Mouse (Mus musculus): ENCODE results near the gene Plxnd1. TPM values are rescaled to one million over a fixed set of nuclear protein-coding genes. Genes with fewer than 3 reads are reported as not detected.

Gene Plxnd1
- polyA plus RNA-seq, 1 experiment from 2014 or later = 42.3 TPM

DNA sequence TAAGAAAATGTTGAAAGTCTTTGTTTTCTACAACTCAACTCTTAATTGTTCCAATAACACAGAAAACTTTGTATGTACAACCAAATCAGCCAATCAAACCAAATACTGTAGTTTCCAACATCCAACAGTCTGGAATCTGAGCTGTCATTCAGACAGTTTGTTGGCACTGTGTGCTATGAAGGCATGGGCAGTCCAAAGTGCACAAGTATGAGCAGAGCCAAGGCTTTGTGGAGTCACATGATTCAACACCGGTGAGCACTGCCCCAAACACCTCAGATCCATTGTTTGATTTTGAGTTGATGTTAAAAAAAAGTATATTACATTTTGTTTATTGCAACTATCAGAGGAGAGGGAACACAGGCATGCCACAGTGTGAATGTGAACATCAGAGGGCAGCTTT is 54.2 kb downstream of the Plxnd1 start:
- DNase-seq (ENCODE audit: low spot score) = no peak
- 63% methylated on average over 1 of the region's 1 CpGs for WGBS

DNA sequence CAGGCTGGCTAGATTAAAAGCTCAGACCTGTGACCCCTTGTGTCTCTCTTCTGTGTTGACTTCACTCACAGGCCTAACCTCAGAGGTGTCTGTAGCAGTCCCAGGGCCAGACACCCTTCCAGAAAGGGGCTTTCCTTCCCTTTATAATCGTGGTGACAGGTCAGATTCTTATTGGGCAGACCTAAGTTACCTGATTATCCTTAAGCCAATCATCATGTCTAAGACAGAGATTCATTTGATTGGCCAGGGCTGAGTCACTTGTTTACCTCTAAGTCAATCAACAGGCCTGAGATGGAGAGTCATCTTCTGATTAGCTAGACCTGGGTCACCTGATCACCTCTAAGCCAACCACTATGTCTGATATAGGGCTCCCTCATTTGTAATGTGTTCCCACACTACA is 56.0 kb downstream of the Plxnd1 start:
- no peak for TF ChIP-seq CTCF (IDR thresholded peaks at IDR 0.05; ENCODE audit: low read depth)
- H3K4me3 ChIP-seq (replicated peaks; ENCODE audit: low read depth, low read length) = no peak overlapping the region
- ATAC-seq (replicated peaks; ENCODE audit: low FRiP score, low read depth) = no peak
- no peak overlapping the region for H3K27ac ChIP-seq
- WGBS = 71% methylated on average over 1 of the region's 1 CpGs
- H3K4me2 ChIP-seq (ENCODE audit: low read length) = no peak overlapping the region
- DNase-seq (ENCODE audit: low spot score) = no peak
- no peaks in the 10 kb centered on the region for H3K9me3 ChIP-seq (replicated peaks; ENCODE audit: low read length)
- H3K36me3 ChIP-seq (ENCODE audit: insufficient read depth, low read length) = no peaks in the 10 kb centered on the region
- H3K27me3 ChIP-seq (ENCODE audit: insufficient read depth, low read length) = no peaks in the 10 kb centered on the region
- no peak overlapping the region for H3K9ac ChIP-seq (ENCODE audit: low read depth, low read length)
- H3K4me1 ChIP-seq (replicated peaks; ENCODE audit: insufficient read depth, low read length) = no peaks in the 10 kb centered on the region

More for the DNA sequence above, 54.2 kb downstream of the Plxnd1 start:
- Histone ChIP-seq H3K4me1 (replicated peaks; ENCODE audit: insufficient read depth, low read length) (no peaks in the 10 kb centered on the region), H3K27me3 (ENCODE audit: insufficient read depth, low read length) (no peaks in the 10 kb centered on the region), H3K36me3 (ENCODE audit: insufficient read depth, low read length) (no peaks in the 10 kb centered on the region), H3K4me3 (replicated peaks; ENCODE audit: low read depth, low read length) (no peak overlapping the region), H3K27ac (no peak overlapping the region), H3K4me2 (ENCODE audit: low read length) (no peak overlapping the region), H3K9me3 (replicated peaks; ENCODE audit: low read length) (no peaks in the 10 kb centered on the region), H3K9ac (ENCODE audit: low read depth, low read length) (no peak overlapping the region)
- ATAC-seq (replicated peaks; ENCODE audit: low FRiP score, low read depth) = peak; percentile 84
- no peak for TF ChIP-seq CTCF (IDR thresholded peaks at IDR 0.05; ENCODE audit: low read depth)

DNA sequence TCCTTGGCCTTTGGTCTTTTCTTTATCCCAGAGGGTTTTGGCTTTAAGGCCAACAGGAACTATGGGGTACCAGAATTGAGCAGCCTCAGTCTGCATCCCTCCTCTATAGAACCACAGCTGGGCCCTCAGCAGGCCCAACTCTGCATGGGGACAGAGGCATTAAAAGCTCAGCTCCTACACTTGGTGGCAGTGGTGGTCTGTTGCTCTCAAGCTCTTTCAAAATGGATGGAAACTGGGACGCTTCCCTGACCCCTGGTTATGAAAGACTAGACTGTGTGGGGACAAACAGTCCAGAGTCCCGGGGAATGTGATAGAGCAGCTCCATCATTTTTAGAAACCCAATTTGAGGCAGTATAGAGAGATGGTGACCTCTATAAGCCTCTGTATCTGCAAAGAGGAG is 56.8 kb downstream of the Plxnd1 start:
- Histone ChIP-seq H3K9me3 (replicated peaks; ENCODE audit: low read length) (no peaks in the 10 kb centered on the region), H3K4me1 (replicated peaks; ENCODE audit: insufficient read depth, low read length) (no peaks in the 10 kb centered on the region), H3K27ac (no peak overlapping the region), H3K27me3 (ENCODE audit: insufficient read depth, low read length) (no peaks in the 10 kb centered on the region), H3K4me3 (replicated peaks; ENCODE audit: low read depth, low read length) (no peak overlapping the region), H3K9ac (ENCODE audit: low read depth, low read length) (no peak overlapping the region), H3K4me2 (ENCODE audit: low read length) (no peak overlapping the region), H3K36me3 (ENCODE audit: insufficient read depth, low read length) (no peaks in the 10 kb centered on the region)
- WGBS = 87% methylated on average over 2 of the region's 2 CpGs
- ATAC-seq (replicated peaks; ENCODE audit: low FRiP score, low read depth) (no peak), DNase-seq (ENCODE audit: low spot score) (no peak)
- no peak for TF ChIP-seq CTCF (IDR thresholded peaks at IDR 0.05; ENCODE audit: low read depth)

GRCm38 (mm10) chr6:115935544-115935943 is 59.3 kb downstream of the Plxnd1 start:
- no peaks in the 10 kb centered on the region for H3K27me3 ChIP-seq (ENCODE audit: insufficient read depth, low read length)
- H3K9me3 ChIP-seq (replicated peaks; ENCODE audit: low read length) = no peaks in the 10 kb centered on the region
- H3K4me3 ChIP-seq (replicated peaks; ENCODE audit: low read depth, low read length) = no peak overlapping the region
- no peaks in the 10 kb centered on the region for H3K36me3 ChIP-seq (ENCODE audit: insufficient read depth, low read length)
- H3K9ac ChIP-seq (ENCODE audit: low read depth, low read length) = no peak overlapping the region
- no peak overlapping the region for H3K27ac ChIP-seq
- TF ChIP-seq CTCF (IDR thresholded peaks at IDR 0.05; ENCODE audit: low read depth) = no peak
- ATAC-seq (replicated peaks; ENCODE audit: low FRiP score, low read depth) = no peak
- no peak for DNase-seq (ENCODE audit: low spot score)
- WGBS = 77% methylated on average over 8 of the region's 8 CpGs
- peaks cover 4% of the 10 kb centered on the region; the same call in 1 of the 2 replicates for H3K4me1 ChIP-seq (replicated peaks; ENCODE audit: insufficient read depth, low read length)
- no peak overlapping the region for H3K4me2 ChIP-seq (ENCODE audit: low read length)

- 85% methylated on average over 3 of the region's 3 CpGs for WGBS
- no peak overlapping the region for H3K9ac ChIP-seq (ENCODE audit: low read depth, low read length)
- no peak for DNase-seq (ENCODE audit: low spot score)
Measured at GRCm38 (mm10) chr6:115932391-115932790, 62.4 kb downstream of the Plxnd1 start.

GRCm38 (mm10) chr6:115931639-115932038 is 63.2 kb downstream of the Plxnd1 start, which contains the start of gene Rho:
Gene Rho, plus strand, starts transcription at chr6:115931748.
- Histone ChIP-seq H3K4me1 (replicated peaks; ENCODE audit: insufficient read depth, low read length) (peaks cover 7% of the 10 kb centered on the region), H3K27ac (no peak within 1 kb of the TSS), H3K27me3 (ENCODE audit: insufficient read depth, low read length) (no peaks in the 10 kb centered on the region), H3K4me2 (ENCODE audit: low read length) (no peak within 1 kb of the TSS), H3K36me3 (ENCODE audit: insufficient read depth, low read length) (no peaks in the 10 kb centered on the region), H3K9me3 (replicated peaks; ENCODE audit: low read length) (no peaks in the 10 kb centered on the region), H3K9ac (ENCODE audit: low read depth, low read length) (no peak within 1 kb of the TSS), H3K4me3 (replicated peaks; ENCODE audit: low read depth, low read length) (no peak within 1 kb of the TSS)
- DNase-seq (ENCODE audit: low spot score) (no peak), ATAC-seq (replicated peaks; ENCODE audit: low FRiP score, low read depth) (no peak)
- TF ChIP-seq CTCF (IDR thresholded peaks at IDR 0.05; ENCODE audit: low read depth) = no peak
- 86% methylated on average over 14 of the region's 14 CpGs for WGBS

More at GRCm38 (mm10) chr6:115932391-115932790, 62.4 kb downstream of the Plxnd1 start:
- ATAC-seq (replicated peaks; ENCODE audit: low FRiP score, low read depth) = no peak
- no peaks in the 10 kb centered on the region for H3K9me3 ChIP-seq (replicated peaks; ENCODE audit: low read length)
- peaks cover 7% of the 10 kb centered on the region for H3K4me1 ChIP-seq (replicated peaks; ENCODE audit: insufficient read depth, low read length)
- no peak for TF ChIP-seq CTCF (IDR thresholded peaks at IDR 0.05; ENCODE audit: low read depth)
- no peak overlapping the region for H3K4me3 ChIP-seq (replicated peaks; ENCODE audit: low read depth, low read length)
- H3K27ac ChIP-seq = no peak overlapping the region
- H3K27me3 ChIP-seq (ENCODE audit: insufficient read depth, low read length) = no peaks in the 10 kb centered on the region
- H3K36me3 ChIP-seq (ENCODE audit: insufficient read depth, low read length) = no peaks in the 10 kb centered on the region
- H3K4me2 ChIP-seq (ENCODE audit: low read length) = no peak overlapping the region

- ATAC-seq (replicated peaks; ENCODE audit: low FRiP score, low read depth) (no peak), DNase-seq (ENCODE audit: low spot score) (no peak)
- 36% methylated on average over 5 of the region's 5 CpGs for WGBS
Measured at GRCm38 (mm10) chr6:115930018-115930417, 64.8 kb downstream of the Plxnd1 start.

More at GRCm38 (mm10) chr6:115930018-115930417, 64.8 kb downstream of the Plxnd1 start:
- Histone ChIP-seq H3K36me3 (ENCODE audit: insufficient read depth, low read length) (no peaks in the 10 kb centered on the region), H3K9me3 (replicated peaks; ENCODE audit: low read length) (no peaks in the 10 kb centered on the region), H3K4me1 (replicated peaks; ENCODE audit: insufficient read depth, low read length) (peaks cover 7% of the 10 kb centered on the region), H3K4me3 (replicated peaks; ENCODE audit: low read depth, low read length) (no peak overlapping the region), H3K9ac (ENCODE audit: low read depth, low read length) (no peak overlapping the region), H3K4me2 (ENCODE audit: low read length) (no peak overlapping the region), H3K27ac (no peak overlapping the region), H3K27me3 (ENCODE audit: insufficient read depth, low read length) (no peaks in the 10 kb centered on the region)
- TF ChIP-seq CTCF (IDR thresholded peaks at IDR 0.05; ENCODE audit: low read depth) = no peak

All from kidney, postnatal 0 days (tissue).